In the genomic region with DNA sequence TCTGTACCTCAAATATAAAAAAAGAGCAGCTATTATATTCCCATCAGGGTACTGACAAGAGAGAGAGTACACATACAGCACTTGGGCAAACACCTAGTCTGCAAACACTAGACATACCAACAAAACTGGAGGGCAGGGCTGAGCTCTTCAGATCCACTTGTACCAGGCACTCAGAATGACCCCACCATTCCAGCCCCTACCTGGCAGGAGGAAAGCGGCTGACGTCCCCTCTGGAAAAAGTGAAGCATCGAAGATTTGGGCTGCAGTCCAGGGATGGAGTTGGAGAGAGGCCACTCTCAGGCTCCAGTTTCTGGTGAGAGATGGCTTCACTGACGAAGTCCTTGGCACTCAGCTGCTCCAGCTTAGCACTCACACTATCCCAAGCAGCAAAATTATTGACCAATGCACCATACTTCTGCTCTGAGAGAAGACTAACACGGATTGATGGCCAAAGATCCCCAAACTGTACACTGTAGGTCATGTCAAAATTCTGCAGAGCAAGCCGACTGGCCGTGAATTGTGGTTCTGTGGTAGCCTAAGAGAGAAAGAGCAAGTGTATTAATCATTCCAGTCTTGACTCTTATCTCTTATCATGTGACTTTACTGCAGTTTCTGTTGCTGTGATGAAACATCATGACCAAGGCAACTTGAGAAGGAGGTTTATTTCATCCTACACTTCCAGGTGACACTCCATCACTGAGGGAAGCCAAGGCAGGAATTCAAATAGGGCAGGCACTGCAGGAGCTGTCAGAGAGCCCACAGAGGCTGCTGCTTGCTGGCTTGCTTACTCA, we compare ENCODE assay signal across 15 mouse cellular contexts. TPM values are rescaled to one million over a fixed set of nuclear protein-coding genes. Genes with fewer than 3 reads are reported as not detected.
DNase-seq lines count a peak whose midpoint lies in the region; ATAC-seq and TF ChIP-seq lines count a peak whose summit lies in the region.
"Had no signal": no experiment of that assay in that cellular context is flagged by ENCODE, and none has a peak within 500 bp of the region (broad histone marks: within the 10 kb centered on the region; RNA-seq: fewer than 3 reads in every experiment).

No protein-coding gene starts in this region.

- TF ChIP-seq CTCF in intestine, postnatal 0 days (IDR thresholded peaks at IDR 0.05; ENCODE audit: low read depth), result no peak
- no peak for TF ChIP-seq CTCF in forebrain, postnatal 0 days (IDR thresholded peaks at IDR 0.05; ENCODE audit: low read depth)

- peaks cover 11% of the 10 kb centered on the region for H3K4me1 ChIP-seq in heart, embryonic 12.5 days (replicated peaks)
- H3K4me1 ChIP-seq in intestine, postnatal 0 days (replicated peaks; ENCODE audit: control insufficient read depth, insufficient read depth, low read length), result no peaks in the 10 kb centered on the region
- peaks cover 3% of the 10 kb centered on the region; the same call in 1 of the 2 replicates for H3K4me1 ChIP-seq in forebrain, postnatal 0 days (ENCODE audit: insufficient read depth)

- H3K36me3 ChIP-seq in heart, embryonic 12.5 days, result peaks cover 20% of the 10 kb centered on the region
- H3K36me3 ChIP-seq in intestine, postnatal 0 days (ENCODE audit: control insufficient read depth, insufficient read depth), result peaks cover 25% of the 10 kb centered on the region
- H3K36me3 ChIP-seq in forebrain, postnatal 0 days (ENCODE audit: insufficient read depth), result no peaks in the 10 kb centered on the region

- 75% methylated on average over 7 of the region's 7 CpGs for WGBS in heart, embryonic 12.5 days
- WGBS in intestine, postnatal 0 days, result 60% methylated on average over 7 of the region's 7 CpGs
- WGBS in forebrain, postnatal 0 days, result 73% methylated on average over 7 of the region's 7 CpGs

- no peaks in the 10 kb centered on the region for H3K27me3 ChIP-seq in heart, embryonic 12.5 days (replicated peaks)
- H3K27me3 ChIP-seq in intestine, postnatal 0 days (replicated peaks; ENCODE audit: control insufficient read depth, insufficient read depth, low read length), result no peaks in the 10 kb centered on the region
- H3K27me3 ChIP-seq in forebrain, postnatal 0 days (ENCODE audit: insufficient read depth, low read length), result no peaks in the 10 kb centered on the region
- H3K27me3 ChIP-seq: midbrain, embryonic 13.5 days; Patski had no signal

- no peak for ATAC-seq in heart, embryonic 12.5 days (ENCODE audit: insufficient number of reproducible peaks, low FRiP score)
- ATAC-seq in intestine, postnatal 0 days, result peak; percentile 22
- ATAC-seq in forebrain, postnatal 0 days, result no peak
- ATAC-seq: liver, postnatal 0 days; midbrain, embryonic 13.5 days; Patski had no signal

- no peak overlapping the region for H3K4me2 ChIP-seq in heart, embryonic 12.5 days
- peak overlapping the region; percentile 35; the same call in 1 of the 2 replicates for H3K4me2 ChIP-seq in intestine, postnatal 0 days (replicated peaks; ENCODE audit: low read depth)
- H3K4me2 ChIP-seq in forebrain, postnatal 0 days (ENCODE audit: low read depth), result no peak overlapping the region
- H3K4me2 ChIP-seq: midbrain, embryonic 13.5 days had no signal

- no peaks in the 10 kb centered on the region for H3K9me3 ChIP-seq in heart, embryonic 12.5 days (replicated peaks)
- no peaks in the 10 kb centered on the region for H3K9me3 ChIP-seq in intestine, postnatal 0 days (ENCODE audit: control insufficient read depth)
- H3K9me3 ChIP-seq in forebrain, postnatal 0 days (ENCODE audit: low read length), result no peaks in the 10 kb centered on the region
- H3K9me3 ChIP-seq: midbrain, embryonic 13.5 days had no signal

- no peak overlapping the region for H3K9ac ChIP-seq in heart, embryonic 12.5 days
- H3K9ac ChIP-seq in intestine, postnatal 0 days (ENCODE audit: low read depth, low read length), result 0 out of 2 replicates have a peak overlapping the region, but pooled peaks have one; percentile 7
- H3K9ac ChIP-seq in forebrain, postnatal 0 days, result no peak overlapping the region
- H3K9ac ChIP-seq: liver, postnatal 0 days; midbrain, embryonic 13.5 days had no signal

- H3K4me3 ChIP-seq in heart, embryonic 12.5 days, result no peak overlapping the region
- no peak overlapping the region for H3K4me3 ChIP-seq in intestine, postnatal 0 days (ENCODE audit: low read depth, low read length)
- no peak overlapping the region for H3K4me3 ChIP-seq in forebrain, postnatal 0 days (ENCODE audit: low read depth, low read length)
- H3K4me3 ChIP-seq: erythroblast, embryonic 14.5 days; midbrain, embryonic 13.5 days had no signal

- no peak overlapping the region for H3K27ac ChIP-seq in heart, embryonic 12.5 days (ENCODE audit: poor library complexity, severe bottlenecking)
- peak overlapping the region; percentile 57; the same call in 1 of the 2 replicates for H3K27ac ChIP-seq in intestine, postnatal 0 days (ENCODE audit: low read depth, low read length)
- H3K27ac ChIP-seq in forebrain, postnatal 0 days (ENCODE audit: low read depth, low read length), result no peak overlapping the region
- H3K27ac ChIP-seq: midbrain, embryonic 13.5 days had no signal

- DNase-seq in heart, postnatal 4 days, result peak; percentile 59
- peak; percentile 48 to 53 for DNase-seq in adrenal gland, postnatal 36 days
- DNase-seq in lung, postnatal 4 days, result peak; percentile 87 to 91
- no peak for DNase-seq in thymus, adult 18-20 months
- DNase-seq in spleen, postnatal 4 days (ENCODE audit: low spot score in 2 of 2), result no peak
- no peak for DNase-seq in forebrain, postnatal 0 days
- DNase-seq: cerebellum, adult 11 months; kidney, postnatal 36 days; liver, postnatal 0 days; retina, postnatal 1 day had no signal

RNA-seq across cellular contexts. Expression of gene Nsun4, which starts 5.4 kb away (rescaled TPM):
- 10 to 100 TPM; 27.0 to 28.6 TPM for total RNA-seq in heart, postnatal 4 days (2021)
- 24.9 and 28.8 TPM in 2 replicates for polyA plus RNA-seq in heart, embryonic 12.5 days (2016; fragmentation: Nextera tagmentation; extraction: Ambion mirVana)
- 10 to 100 TPM; 30.5 to 34.6 TPM for total RNA-seq in adrenal gland, postnatal 36 days (2021)
- 34.5 and 37.5 TPM in 2 replicates for polyA plus RNA-seq in intestine, postnatal 0 days (2015; fragmentation: Nextera tagmentation; extraction: Ambion mirVana)
- 9.9 and 10.6 TPM in 2 replicates for total RNA-seq in forebrain, postnatal 0 days (2014; rRNA removed)
- polyA plus RNA-seq in forebrain, postnatal 0 days (2015; fragmentation: Nextera tagmentation; extraction: Ambion mirVana), result 6.8 and 8.2 TPM in 2 replicates

RNA-seq across cellular contexts. Expression of gene Uqcrh, which starts 26.5 kb away (rescaled TPM):
- total RNA-seq in heart, postnatal 4 days (2021), result 1,000 to 10,000 TPM; 1,575 to 1,686 TPM
- polyA plus RNA-seq in heart, embryonic 12.5 days (2016; fragmentation: Nextera tagmentation; extraction: Ambion mirVana), result 868 and 885 TPM in 2 replicates
- total RNA-seq in adrenal gland, postnatal 36 days (2021), result 100 to 1,000 TPM; 612 to 614 TPM
- 1,002 and 1,003 TPM in 2 replicates for polyA plus RNA-seq in intestine, postnatal 0 days (2015; fragmentation: Nextera tagmentation; extraction: Ambion mirVana)
- 271 and 387 TPM in 2 replicates for total RNA-seq in forebrain, postnatal 0 days (2014; rRNA removed)
- 414 and 534 TPM in 2 replicates for polyA plus RNA-seq in forebrain, postnatal 0 days (2015; fragmentation: Nextera tagmentation; extraction: Ambion mirVana)

RNA-seq across cellular contexts. Expression of gene Lrrc41, which starts 26.7 kb away (rescaled TPM):
- 10 to 100 TPM; 40.6 to 41.5 TPM for total RNA-seq in heart, postnatal 4 days (2021)
- polyA plus RNA-seq in heart, embryonic 12.5 days (2016; fragmentation: Nextera tagmentation; extraction: Ambion mirVana), result 60.2 and 63.3 TPM in 2 replicates
- total RNA-seq in adrenal gland, postnatal 36 days (2021), result 10 to 100 TPM; 66.1 to 72.7 TPM
- 49.2 and 52.0 TPM in 2 replicates for polyA plus RNA-seq in intestine, postnatal 0 days (2015; fragmentation: Nextera tagmentation; extraction: Ambion mirVana)
- total RNA-seq in forebrain, postnatal 0 days (2014; rRNA removed), result 95.4 and 98.4 TPM in 2 replicates
- 67.5 and 70.2 TPM in 2 replicates for polyA plus RNA-seq in forebrain, postnatal 0 days (2015; fragmentation: Nextera tagmentation; extraction: Ambion mirVana)

RNA-seq across cellular contexts. Expression of gene Faah, which starts 30.6 kb away (rescaled TPM):
- 1 to 10 TPM; 1.3 to 1.6 TPM for total RNA-seq in heart, postnatal 4 days (2021)
- 1.3 and 1.5 TPM in 2 replicates for polyA plus RNA-seq in heart, embryonic 12.5 days (2016; fragmentation: Nextera tagmentation; extraction: Ambion mirVana)
- 1 to 10 TPM; 2.6 to 3.4 TPM for total RNA-seq in adrenal gland, postnatal 36 days (2021)
- polyA plus RNA-seq in intestine, postnatal 0 days (2015; fragmentation: Nextera tagmentation; extraction: Ambion mirVana), result 105 and 125 TPM in 2 replicates
- 28.8 and 42.7 TPM in 2 replicates for total RNA-seq in forebrain, postnatal 0 days (2014; rRNA removed)
- polyA plus RNA-seq in forebrain, postnatal 0 days (2015; fragmentation: Nextera tagmentation; extraction: Ambion mirVana), result 22.0 and 25.4 TPM in 2 replicates

Comparison
In these comparisons a context has a peak if more than half of its experiments do, and no peak if none do; other contexts are left out.
1. DNase-seq: peak in heart, postnatal 4 days (single experiment), adrenal gland, postnatal 36 days (2 of 2) and lung, postnatal 4 days (2 of 2); none in thymus, adult 18-20 months (0 of 2), spleen, postnatal 4 days (0 of 2) and forebrain, postnatal 0 days (single experiment).